Mouse (Mus musculus) forelimb bud, embryonic 11.5 days (tissue): ENCODE data around the gene BC053393.
"Not testable (repeated sequence)": the region's sequence is repeated elsewhere in the genome, so short reads cannot be mapped to it uniquely, and the experiment has no call there.

Experiments
- DNase-seq: peaks from one replicate; pipeline ENCODE4 v3.0.0-alpha.2; 2012; ENCODE audit warnings: low read depth, low spot score

The BC053393 gene

GRCm38 (mm10) chr11:46571327-46571726 is at the start of gene BC053393:
Gene BC053393 (plus strand): TSS chr11:46571536.
- no peak for DNase-seq

DNA sequence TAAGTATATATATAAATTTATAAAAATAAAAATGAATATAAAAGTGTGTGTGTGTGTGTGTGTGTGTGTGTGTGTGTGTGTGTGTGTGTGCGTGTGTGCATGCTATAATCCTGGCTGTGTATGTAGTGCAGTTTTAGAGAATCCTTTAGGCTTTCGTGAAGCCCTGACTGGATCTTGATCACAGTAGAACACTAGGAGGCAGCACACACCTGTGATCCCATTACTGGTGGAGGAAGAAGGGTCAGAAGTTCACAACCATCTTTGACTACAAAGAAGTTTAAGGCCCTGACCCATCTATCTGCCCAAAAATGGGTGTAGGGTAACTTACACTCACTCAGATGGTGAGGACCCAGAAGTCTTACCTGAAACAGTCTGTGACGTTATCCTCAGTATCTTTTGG is 48.6 kb upstream of the BC053393 start:
- DNase-seq, result no peak

DNA sequence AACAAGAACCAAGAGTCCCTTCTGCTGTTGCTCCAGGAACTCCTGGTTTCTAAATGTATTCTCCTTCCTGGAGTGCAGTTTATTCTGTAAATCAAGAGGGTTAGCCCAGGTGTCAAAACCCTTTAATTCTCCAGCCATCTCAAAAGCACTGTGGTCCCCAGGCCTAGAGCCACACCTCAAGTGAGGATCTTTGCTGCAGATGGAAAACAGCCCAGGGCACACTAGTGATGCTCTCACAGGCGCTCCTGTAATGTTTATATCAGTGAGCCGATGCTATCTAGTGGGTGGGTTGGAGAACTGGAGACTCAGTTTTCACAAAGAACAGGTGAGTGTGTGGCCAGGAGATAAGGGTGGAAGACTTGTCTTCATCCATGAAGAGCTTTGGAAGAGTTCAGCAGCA is 47.4 kb upstream of the BC053393 start, which contains the start of gene Gm12169:
Gm12169 (plus strand) TSS at position 301 of the 400 bp plus-strand sequence.
- no peak for DNase-seq

DNA sequence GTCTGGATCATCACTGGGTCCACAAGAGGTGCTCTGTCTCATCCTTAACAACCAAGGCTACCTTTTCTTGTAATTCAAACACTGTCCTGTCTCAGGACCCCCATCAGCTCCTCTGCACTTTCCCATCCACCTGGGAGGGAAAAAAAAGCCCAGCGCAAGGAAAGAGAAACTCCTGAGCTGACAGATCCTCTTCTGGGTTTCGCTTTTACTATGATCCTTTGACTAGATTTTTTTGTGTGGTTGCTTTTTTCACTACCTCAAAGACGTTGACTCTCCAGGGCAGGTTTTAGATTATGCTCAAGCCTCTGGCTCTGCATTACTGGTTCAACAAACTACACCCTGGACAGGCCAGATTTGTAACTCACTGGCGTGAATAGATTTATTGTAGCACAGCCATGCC is 41.2 kb upstream of the BC053393 start:
- peak; percentile 19 for DNase-seq

DNA sequence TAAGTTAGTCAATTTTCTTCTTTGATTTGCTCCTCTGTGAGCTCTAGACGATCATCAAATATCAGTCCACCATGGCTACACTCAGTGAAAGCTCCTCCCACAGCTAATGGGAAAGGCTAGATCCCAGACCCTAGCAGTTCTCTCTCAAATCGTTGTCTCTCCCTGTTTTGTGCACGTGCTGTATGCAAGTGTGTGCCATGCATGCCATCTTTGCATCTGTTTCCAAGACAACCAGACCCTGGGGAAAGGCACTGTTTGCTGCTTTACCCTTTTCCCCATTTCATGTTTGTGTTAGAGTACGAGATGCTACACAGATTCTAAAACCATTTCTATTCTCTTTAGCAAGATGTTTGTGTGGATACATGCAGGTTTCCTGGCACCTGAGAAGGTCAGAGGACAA is 34.4 kb upstream of the BC053393 start:
- DNase-seq, result no peak

DNA sequence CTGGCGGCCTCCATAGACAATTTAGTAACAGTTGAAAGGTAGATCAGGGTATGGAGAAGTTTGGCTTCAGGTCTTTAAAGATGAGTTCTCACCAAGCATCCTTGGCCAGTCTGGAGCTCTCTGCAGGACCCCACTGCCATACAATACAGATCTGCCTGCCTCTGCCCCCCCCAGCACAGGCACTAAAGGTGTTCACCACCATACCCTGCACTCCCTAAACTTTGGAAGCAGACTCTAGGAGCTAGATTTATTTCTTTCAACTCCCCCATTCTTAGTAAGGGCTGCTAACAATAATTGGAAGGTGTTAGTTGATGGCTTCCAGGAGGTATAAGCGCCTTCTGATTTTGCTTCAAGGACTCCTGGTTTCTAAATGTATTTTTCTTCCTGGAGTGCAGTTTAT is 27.8 kb upstream of the BC053393 start:
- DNase-seq, result peak; percentile 57

DNA sequence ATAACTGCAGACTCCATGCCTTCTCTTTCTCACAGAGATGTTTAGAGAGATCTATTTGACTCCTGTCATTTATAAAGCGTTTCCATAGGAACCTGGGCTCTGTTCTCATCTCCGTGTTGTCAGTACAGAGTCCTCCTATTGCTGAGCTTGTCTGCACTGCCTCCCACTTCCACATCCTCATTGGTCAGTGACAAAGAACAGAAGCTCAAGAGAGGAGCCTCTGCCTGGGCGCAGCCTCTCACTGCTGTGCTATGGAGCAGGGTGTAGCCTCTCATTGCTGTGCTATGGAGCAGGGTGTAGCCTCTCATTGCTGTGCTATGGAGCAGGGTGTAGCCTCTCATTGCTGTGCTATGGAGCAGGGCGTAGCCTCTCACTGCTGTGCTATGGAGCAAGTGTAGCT is 21.6 kb upstream of the BC053393 start:
- DNase-seq, result no peak

DNA sequence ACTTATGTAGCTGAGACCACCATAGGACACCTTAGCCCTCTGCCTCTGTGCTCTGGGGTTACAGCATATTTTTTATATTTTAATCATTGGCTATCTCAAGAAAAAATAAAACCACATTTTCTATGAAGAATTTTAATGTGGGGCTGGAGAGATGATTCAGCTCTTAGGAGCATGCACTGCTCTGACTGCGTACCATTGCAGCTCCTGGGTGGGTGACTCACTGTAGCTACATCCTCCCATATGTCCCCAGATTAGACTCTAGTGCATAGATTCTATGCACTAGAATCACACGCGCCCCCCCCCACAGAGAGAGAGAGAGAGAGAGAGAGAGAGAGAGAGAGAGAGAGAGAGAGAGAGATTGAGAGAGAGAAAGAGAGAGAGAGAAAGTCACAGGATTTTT is 18.6 kb upstream of the BC053393 start:
- no peak for DNase-seq

DNA sequence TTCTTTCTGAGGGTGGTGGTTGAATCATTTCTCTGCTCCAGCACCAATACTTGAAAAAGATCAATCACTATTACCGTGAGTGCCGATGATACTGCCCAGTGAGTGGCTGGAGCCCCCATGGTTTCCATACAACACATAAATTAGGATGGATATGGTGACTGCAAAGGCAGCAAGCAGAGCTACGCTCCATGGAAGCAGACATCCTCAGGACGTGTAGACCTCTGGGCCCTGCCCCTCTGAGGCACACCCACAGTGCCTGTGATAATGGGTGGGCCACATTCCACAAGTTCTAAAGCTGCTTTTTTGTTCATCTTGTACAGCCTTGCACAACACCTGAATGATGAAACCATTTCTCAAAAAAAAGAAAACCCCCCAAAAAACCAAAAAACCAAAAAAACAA is 10.2 kb upstream of the BC053393 start:
- DNase-seq, result no peak

DNA sequence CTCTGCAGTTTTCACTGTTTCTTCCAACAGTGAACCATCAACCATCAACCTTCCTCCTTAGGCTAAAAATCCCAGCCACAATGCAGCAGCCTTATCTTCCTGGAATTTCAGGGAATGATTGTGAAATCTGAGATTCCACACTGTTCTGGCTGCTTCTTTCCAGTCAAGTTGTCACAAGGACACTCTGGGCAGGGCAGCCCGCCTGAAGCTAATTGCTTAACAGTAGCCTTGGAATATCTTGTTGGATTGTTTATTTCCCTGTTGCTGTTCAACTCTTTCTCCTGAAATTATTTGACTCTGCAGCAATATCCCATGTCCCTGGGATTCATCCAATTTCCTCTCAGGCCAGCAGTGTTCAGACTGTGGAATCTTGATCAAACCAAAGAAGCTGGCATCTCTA is 6.7 kb upstream of the BC053393 start:
- no peak for DNase-seq

DNA sequence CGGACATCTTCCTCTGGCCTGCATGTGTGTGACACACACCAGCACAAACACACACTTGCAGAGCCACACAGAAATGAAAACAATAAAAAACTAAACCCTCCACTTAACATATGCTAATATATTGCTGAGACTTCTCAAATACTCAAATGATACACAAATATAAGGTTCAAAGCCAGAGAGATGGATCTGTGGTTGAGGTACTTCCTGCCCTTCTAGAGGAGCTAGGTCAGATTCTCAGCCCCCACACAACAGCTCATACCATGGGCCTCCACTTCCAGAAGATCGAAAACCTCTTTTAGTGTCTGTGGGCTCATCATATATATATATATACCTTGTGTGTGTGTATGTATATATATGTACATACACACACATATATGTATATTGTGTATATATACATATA is 5.4 kb upstream of the BC053393 start:
- DNase-seq, result no peak

DNA sequence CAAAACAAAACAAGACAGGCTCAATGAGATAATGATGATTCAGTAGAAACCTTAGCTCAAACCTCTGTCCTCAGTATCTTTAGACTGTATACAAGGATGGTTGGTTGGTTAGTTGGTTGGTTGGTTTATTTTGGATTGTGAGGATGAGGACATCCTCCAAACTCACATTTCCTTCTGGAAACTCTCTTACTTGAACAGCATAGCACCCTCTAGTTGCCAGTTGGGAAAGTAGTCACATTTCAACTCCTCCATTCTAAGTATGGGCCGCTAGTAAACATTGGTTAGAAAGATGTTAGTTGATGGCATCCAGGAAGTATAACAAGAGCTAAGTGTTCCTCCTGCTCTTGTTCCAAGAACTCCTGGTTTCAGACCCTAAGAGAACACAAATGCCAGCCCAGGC is 2.2 kb upstream of the BC053393 start:
- no peak for DNase-seq

- no peak for DNase-seq
Observed at GRCm38 (mm10) chr11:46578771-46579281, 7.5 kb downstream of the BC053393 start.

DNA sequence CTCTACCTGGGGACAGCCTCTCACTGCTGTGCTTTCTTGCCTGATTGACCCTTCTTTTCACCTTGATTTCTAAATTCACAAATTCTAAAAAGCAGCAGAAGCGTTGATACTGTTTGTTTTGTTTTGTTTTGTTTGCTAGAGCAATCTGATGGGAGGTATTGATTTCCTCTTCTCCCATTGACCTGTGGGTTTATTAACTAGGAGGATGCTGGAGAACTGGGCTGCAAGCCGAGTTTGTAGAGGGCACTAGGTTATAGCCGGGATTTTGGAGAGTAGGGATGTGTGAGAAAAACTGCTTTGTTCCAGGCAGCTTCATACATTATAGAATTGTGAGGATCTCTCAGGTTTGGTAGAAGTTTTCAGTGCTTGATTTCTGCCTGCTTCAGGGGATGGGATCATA is 9.1 kb downstream of the BC053393 start:
- DNase-seq, result no peak

DNA sequence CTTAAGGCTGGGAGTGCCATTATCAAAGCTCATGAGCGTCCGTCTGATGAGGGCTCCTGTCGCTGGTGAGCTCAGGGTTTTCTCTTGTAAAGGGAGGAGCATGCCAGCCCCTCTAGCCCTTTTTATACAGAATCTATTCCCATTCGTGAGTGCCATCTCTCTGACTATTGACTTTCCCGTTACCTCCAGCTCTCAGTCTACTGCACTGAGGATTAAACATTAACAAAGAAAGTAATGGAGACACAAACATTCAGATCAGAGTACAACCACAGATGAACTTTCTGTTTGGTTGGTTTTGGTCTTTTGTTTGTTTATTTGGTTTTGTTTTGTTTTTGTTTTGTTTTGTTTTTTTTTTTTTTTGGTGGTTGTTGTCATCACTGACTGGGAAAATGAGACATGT is 11.4 kb downstream of the BC053393 start:
- no peak for DNase-seq

GRCm38 (mm10) chr11:46592416-46592815 is 21.1 kb downstream of the BC053393 start:
- no peak for DNase-seq

- no peak for DNase-seq
Observed at GRCm38 (mm10) chr11:46619929-46620328, 48.6 kb downstream of the BC053393 start.

GRCm38 (mm10) chr11:46620414-46621168 is 49.3 kb downstream of the BC053393 start:
- DNase-seq, result no peak

GRCm38 (mm10) chr11:46629211-46629795 is 58.0 kb downstream of the BC053393 start, which contains the start of gene Dppa1:
Gene Dppa1 (minus strand): TSS chr11:46629261.
- DNase-seq, result peak; percentile 70

- DNase-seq, result peak; percentile 25
Observed at GRCm38 (mm10) chr11:46631635-46632034, 60.3 kb downstream of the BC053393 start.

GRCm38 (mm10) chr11:46635516-46635915 is 64.2 kb downstream of the BC053393 start:
- not testable (repeated sequence) for DNase-seq

- DNase-seq, result no peak
Observed at GRCm38 (mm10) chr11:46636568-46636967, 65.2 kb downstream of the BC053393 start.
